In the genomic region with DNA sequence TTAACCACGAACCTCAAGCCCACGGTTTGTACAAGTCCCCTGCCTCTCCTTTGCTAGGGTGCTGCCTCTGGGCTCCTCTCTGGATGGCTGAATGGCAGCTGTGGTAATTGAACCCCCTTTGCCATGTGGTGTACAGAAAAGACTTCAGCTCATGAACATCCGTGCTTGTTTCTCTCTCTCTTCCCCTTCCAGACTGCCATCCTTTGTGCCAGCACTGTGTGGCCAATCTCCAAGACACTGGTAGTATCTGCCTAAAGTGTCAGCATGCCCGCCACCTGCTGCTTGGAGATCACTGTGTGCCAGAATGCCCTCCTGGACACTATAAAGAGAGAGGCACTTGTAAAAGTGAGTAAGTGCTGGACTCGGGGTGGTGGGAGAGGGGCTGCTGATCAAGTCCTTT, we compare ENCODE assay signal across 15 mouse cellular contexts.
DNase-seq lines count a peak whose midpoint lies in the region; ATAC-seq lines count a peak whose summit lies in the region.
"Had no signal": no experiment of that assay in that cellular context is flagged by ENCODE, and none has a peak within 500 bp of the region (broad histone marks: within the 10 kb centered on the region; RNA-seq: fewer than 3 reads in every experiment).

No protein-coding gene starts in this region.

- no peak overlapping the region for H3K4me2 ChIP-seq in heart, embryonic 11.5 days
- H3K4me2 ChIP-seq: heart, embryonic 13.5 days; hindbrain, embryonic 13.5 days; limb, embryonic 12.5 days had no signal

- H3K9me3 ChIP-seq in heart, embryonic 11.5 days (replicated peaks; ENCODE audit: control insufficient read depth, low read length): no peaks in the 10 kb centered on the region
- H3K9me3 ChIP-seq in embryonic facial prominence, embryonic 10.5 days: no peaks in the 10 kb centered on the region
- H3K9me3 ChIP-seq: G1E; heart, embryonic 13.5 days; hindbrain, embryonic 13.5 days; limb, embryonic 12.5 days; megakaryocyte, embryonic 14.5 days had no signal

- H3K9ac ChIP-seq in heart, embryonic 11.5 days (ENCODE audit: low read depth, low read length): no peak overlapping the region
- H3K9ac ChIP-seq: heart, embryonic 13.5 days; hindbrain, embryonic 13.5 days; limb, embryonic 12.5 days had no signal

- 75% methylated on average over 5 of the region's 5 CpGs for WGBS in heart, embryonic 11.5 days (ENCODE audit: insufficient replicate concordance)
- 89% methylated on average over 5 of the region's 5 CpGs for WGBS in embryonic facial prominence, embryonic 10.5 days

- no peak overlapping the region for H3K27ac ChIP-seq in heart, embryonic 11.5 days (ENCODE audit: low read depth, low read length)
- H3K27ac ChIP-seq in embryonic facial prominence, embryonic 10.5 days (replicated peaks): no peak overlapping the region
- H3K27ac ChIP-seq: heart, embryonic 13.5 days; hindbrain, embryonic 13.5 days; limb, embryonic 12.5 days had no signal

- H3K27me3 ChIP-seq in heart, embryonic 11.5 days (ENCODE audit: control insufficient read depth, insufficient read depth, low read length): no peaks in the 10 kb centered on the region
- H3K27me3 ChIP-seq in embryonic facial prominence, embryonic 10.5 days (replicated peaks; ENCODE audit: low read depth, poor library complexity, severe bottlenecking): no peaks in the 10 kb centered on the region
- H3K27me3 ChIP-seq: heart, embryonic 13.5 days; hindbrain, embryonic 13.5 days; limb, embryonic 12.5 days; megakaryocyte, embryonic 14.5 days had no signal

- DNase-seq in heart, postnatal 10 days: peak; percentile 9 to 12
- peak; percentile 12 for DNase-seq in adipocyte (ENCODE audit: low spot score)
- peak; percentile 68 for DNase-seq in cerebellum, adult 9-11 months
- DNase-seq in gastrocnemius, postnatal 25 days: peak; percentile 69
- no peak for DNase-seq in adrenal gland, postnatal 10 days
- DNase-seq in embryonic facial prominence, embryonic 10.5 days (ENCODE audit: low spot score): no peak
- DNase-seq: kidney, adult 8-10 months; lung, adult 2 months; spleen, adult 18-20 months had no signal

- H3K36me3 ChIP-seq in heart, embryonic 11.5 days (ENCODE audit: control insufficient read depth, insufficient read depth, low read length): no peaks in the 10 kb centered on the region
- no peaks in the 10 kb centered on the region for H3K36me3 ChIP-seq in embryonic facial prominence, embryonic 10.5 days (replicated peaks)
- H3K36me3 ChIP-seq: G1E; hindbrain, embryonic 13.5 days; limb, embryonic 12.5 days had no signal

- H3K4me1 ChIP-seq in heart, embryonic 11.5 days (ENCODE audit: control insufficient read depth, insufficient read depth, low read length): peaks cover 2% of the 10 kb centered on the region; the same call in 1 of the 2 replicates
- H3K4me1 ChIP-seq in embryonic facial prominence, embryonic 10.5 days: peaks cover 4% of the 10 kb centered on the region; the same call in 1 of the 2 replicates
- H3K4me1 ChIP-seq: limb, embryonic 12.5 days; megakaryocyte, embryonic 14.5 days had no signal

- H3K4me3 ChIP-seq in heart, embryonic 11.5 days (ENCODE audit: low read depth, low read length): no peak overlapping the region
- no peak overlapping the region for H3K4me3 ChIP-seq in embryonic facial prominence, embryonic 10.5 days
- H3K4me3 ChIP-seq: heart, embryonic 13.5 days; hindbrain, embryonic 13.5 days; limb, embryonic 12.5 days; megakaryocyte, embryonic 14.5 days had no signal

- intact Hi-C loops in heart, postnatal 10 days (cut with DNase I): no loop called here

- no peak for ATAC-seq in heart, embryonic 11.5 days (replicated peaks; ENCODE audit: insufficient number of reproducible peaks, low FRiP score, low TSS enrichment)

Comparison
In these comparisons a context has a peak if more than half of its experiments do, and no peak if none do; other contexts are left out.
1. DNase-seq: peak in heart, postnatal 10 days (2 of 2), adipocyte (single experiment), cerebellum, adult 9-11 months (single experiment) and gastrocnemius, postnatal 25 days (single experiment); none in adrenal gland, postnatal 10 days (single experiment) and embryonic facial prominence, embryonic 10.5 days (single experiment).